Mouse (Mus musculus): ENCODE results near the gene Gabrb3. TPM values are rescaled to one million over a fixed set of nuclear protein-coding genes. Genes with fewer than 3 reads are reported as not detected.

Gabrb3 gene
- total RNA-seq, 1 experiment from 2014 or later, result 10.5 TPM

GRCm38 (mm10) chr7:57529954-57530353 lies 110.5 kb downstream of the Gabrb3 start:
- DNase-seq, result no peak

- DNase-seq, result no peak
Measured at GRCm38 (mm10) chr7:57532676-57533075, 113.2 kb downstream of the Gabrb3 start.

- DNase-seq, result peak; percentile 10
Measured at GRCm38 (mm10) chr7:57538565-57538964, 119.1 kb downstream of the Gabrb3 start.

- no peak for DNase-seq
Measured at GRCm38 (mm10) chr7:57560732-57561436, 141.4 kb downstream of the Gabrb3 start.

- DNase-seq, result no peak
Measured at GRCm38 (mm10) chr7:57564403-57564802, 144.9 kb downstream of the Gabrb3 start.

- DNase-seq, result peak; percentile 91
Measured at GRCm38 (mm10) chr7:57590451-57591248, 171.2 kb downstream of the Gabrb3 start.

- DNase-seq, result no peak
Measured at GRCm38 (mm10) chr7:57591249-57591577, 171.7 kb downstream of the Gabrb3 start.

GRCm38 (mm10) chr7:57591578-57592431 lies 172.3 kb downstream of the Gabrb3 start:
- DNase-seq, result peak; percentile 82

GRCm38 (mm10) chr7:57597341-57597740 lies 177.8 kb downstream of the Gabrb3 start:
- DNase-seq, result no peak

- no peak for DNase-seq
Measured at GRCm38 (mm10) chr7:57618697-57619096, 199.2 kb downstream of the Gabrb3 start.

GRCm38 (mm10) chr7:57620036-57620435 lies 200.5 kb downstream of the Gabrb3 start:
- no peak for DNase-seq

- DNase-seq, result no peak
Measured at GRCm38 (mm10) chr7:57623718-57624117, 204.2 kb downstream of the Gabrb3 start.

- no peak for DNase-seq
Measured at GRCm38 (mm10) chr7:57635026-57635425, 215.5 kb downstream of the Gabrb3 start.

GRCm38 (mm10) chr7:57635687-57636086 lies 216.2 kb downstream of the Gabrb3 start:
- no peak for DNase-seq

GRCm38 (mm10) chr7:57640796-57641195 lies 221.3 kb downstream of the Gabrb3 start:
- no peak for DNase-seq

GRCm38 (mm10) chr7:57647345-57647744 lies 227.9 kb downstream of the Gabrb3 start:
- no peak for DNase-seq

- no peak for DNase-seq
Measured at GRCm38 (mm10) chr7:57648136-57648755, 228.8 kb downstream of the Gabrb3 start.

- DNase-seq, result no peak
Measured at GRCm38 (mm10) chr7:57677352-57677751, 257.9 kb downstream of the Gabrb3 start.

- no peak for DNase-seq
Measured at GRCm38 (mm10) chr7:57689836-57690235, 270.3 kb downstream of the Gabrb3 start.

GRCm38 (mm10) chr7:57700370-57700769 lies 280.9 kb downstream of the Gabrb3 start:
- DNase-seq, result peak; percentile 64

- DNase-seq, result peak; percentile 19
Measured at GRCm38 (mm10) chr7:57701046-57701445, 281.6 kb downstream of the Gabrb3 start.

GRCm38 (mm10) chr7:57703580-57703979 lies 284.1 kb downstream of the Gabrb3 start:
- peak; percentile 76 for DNase-seq

Data from adrenal gland, postnatal 14 days (tissue).